Mouse (Mus musculus) brain, embryonic 14.5 days (tissue): ENCODE results near the gene Cyp20a1.

Source experiments
- CTCF ChIP-seq: fragments of 200-500 bp; IDR thresholded peaks from 2 replicates; pipeline ENCODE4 v1.5.1; 2012; ENCODE audit warnings: inconsistent platforms, mild to moderate bottlenecking, moderate library complexity, borderline replicate concordance; ENCODE audit not compliant: insufficient read depth, insufficient read length; ENCODE audit errors: extremely low read depth
- POLR2A ChIP-seq: fragments of 200-500 bp; IDR thresholded peaks from 2 replicates; pipeline ENCODE4 v1.6.1; 2012; ENCODE audit warnings: mild to moderate bottlenecking, inconsistent platforms, borderline replicate concordance; ENCODE audit not compliant: poor library complexity, insufficient read depth, insufficient read length, severe bottlenecking; ENCODE audit errors: extremely low read depth

DNA sequence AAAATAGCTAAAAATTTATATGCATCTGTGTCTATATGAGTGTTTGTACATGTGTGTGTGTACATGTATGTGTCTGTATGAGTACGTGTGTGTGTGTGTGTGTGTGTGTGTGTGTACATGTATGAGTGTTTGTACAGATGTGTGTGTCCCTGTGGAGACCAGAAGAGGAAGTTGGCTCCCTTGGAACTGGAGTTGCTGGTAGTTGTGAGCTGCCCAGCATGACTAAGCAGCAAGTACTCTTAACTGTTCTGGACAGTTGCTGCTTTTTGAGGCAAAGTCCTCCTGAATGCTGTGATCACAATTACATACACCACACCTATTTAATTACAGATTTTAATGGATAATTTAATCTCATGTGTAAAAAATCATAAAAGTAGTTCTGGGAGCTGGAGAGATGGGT is 33.4 kb downstream of the Cyp20a1 start:
- no peak for TF ChIP-seq POLR2A
- no peak for TF ChIP-seq CTCF
